Mouse (Mus musculus): ENCODE measurements at regions not wholly inside any gene's neighbourhood (a gene's known extent, or its start where the extent isn't known, plus 50 kb on each side); places are given as distances from the start of the nearest gene placed in this dataset.

DNA sequence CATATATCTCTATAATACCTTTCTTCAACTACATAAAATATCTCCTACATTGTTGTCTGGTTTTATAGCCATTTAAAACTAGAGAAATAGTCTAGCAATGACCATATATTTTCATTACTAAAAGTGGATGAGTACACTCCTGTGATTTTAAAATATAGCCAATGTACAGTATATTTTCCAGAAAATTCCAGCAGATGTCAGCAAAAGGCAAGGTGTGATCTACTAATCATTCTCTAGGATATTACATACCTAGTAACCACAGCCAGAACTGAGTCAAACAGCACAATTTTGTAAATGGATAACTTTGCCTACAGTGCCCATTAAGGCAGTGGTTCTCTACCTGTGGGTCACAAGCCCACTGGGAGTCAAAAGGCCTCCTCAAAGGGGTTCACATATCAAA lies 972.0 kb upstream of the Cdh20 start:
- TF ChIP-seq CTCF (IDR thresholded peaks at IDR 0.05) (no peak), EP300 (IDR thresholded peaks at IDR 0.05; ENCODE audit: insufficient read depth, low read depth, low read length) (no peak), POLR2A (IDR thresholded peaks at IDR 0.05; ENCODE audit: insufficient read depth, low read depth, low read length) (no peak)

Measured in heart, adult 2 months (tissue).